Mouse (Mus musculus): ENCODE measurements around the gene Rgs6.
A peak's percentile ranks its signal among the peaks of the same experiment; 100 is the strongest.

The Rgs6 gene

DNA sequence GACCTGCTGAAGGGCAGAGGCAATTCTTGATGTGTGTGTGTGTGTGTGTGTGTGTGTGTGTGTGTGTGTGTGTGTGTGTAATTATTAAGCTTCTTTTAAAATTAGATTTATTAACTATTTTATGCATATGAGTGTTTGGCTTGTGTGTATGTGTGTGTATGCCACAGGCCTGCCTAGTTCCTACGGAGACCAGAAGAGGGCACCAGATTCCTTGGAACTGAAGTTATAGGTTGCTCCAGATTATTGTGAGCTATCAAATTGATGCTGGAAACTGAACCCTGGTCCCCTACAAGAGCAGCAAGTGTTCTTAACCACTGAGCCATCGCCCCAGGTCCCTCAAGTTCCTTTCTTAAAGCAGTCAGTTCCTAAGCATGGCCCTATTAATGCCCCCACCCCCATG is 511.8 kb downstream of the Rgs6 start:
- DNase-seq: no peak

DNA sequence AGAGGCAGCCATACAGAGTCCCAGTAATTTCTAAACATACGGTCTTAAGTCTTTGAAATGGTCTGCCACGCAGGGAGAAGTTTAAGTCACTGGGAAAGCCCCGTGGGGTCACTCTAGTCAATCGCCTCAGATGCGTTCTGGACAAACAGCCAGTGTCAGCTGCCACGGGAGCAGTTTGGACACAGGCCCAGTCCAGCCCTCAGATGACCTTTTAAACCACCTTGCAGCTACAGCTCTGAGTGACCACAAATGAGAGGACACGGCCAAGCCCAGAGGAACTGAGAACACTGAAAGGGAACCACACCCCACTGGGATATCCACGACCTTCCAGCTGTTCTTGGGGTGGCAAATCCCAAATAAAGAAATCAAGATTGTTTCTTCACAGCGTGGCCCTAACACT is 512.3 kb downstream of the Rgs6 start:
- DNase-seq: no peak

DNA sequence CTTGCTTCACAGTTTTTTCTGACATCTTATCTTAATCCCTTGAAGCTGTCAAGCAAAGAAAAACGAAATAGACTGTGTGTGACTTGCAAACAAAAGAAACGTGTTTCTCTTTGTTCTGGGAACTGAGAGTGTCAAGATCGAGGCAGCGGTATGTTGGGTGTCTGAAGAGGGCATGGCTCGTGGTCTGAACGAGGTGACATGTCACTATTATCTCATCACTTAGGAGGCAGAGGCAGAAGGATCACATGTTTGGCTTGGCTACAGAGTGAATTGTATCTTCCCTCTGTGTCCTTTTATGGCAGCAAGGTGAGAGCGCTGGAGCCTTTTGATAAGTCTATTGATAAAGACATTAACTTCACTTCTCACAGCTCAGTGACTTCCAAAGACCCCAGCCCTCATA is 512.8 kb downstream of the Rgs6 start:
- DNase-seq: no peak

DNA sequence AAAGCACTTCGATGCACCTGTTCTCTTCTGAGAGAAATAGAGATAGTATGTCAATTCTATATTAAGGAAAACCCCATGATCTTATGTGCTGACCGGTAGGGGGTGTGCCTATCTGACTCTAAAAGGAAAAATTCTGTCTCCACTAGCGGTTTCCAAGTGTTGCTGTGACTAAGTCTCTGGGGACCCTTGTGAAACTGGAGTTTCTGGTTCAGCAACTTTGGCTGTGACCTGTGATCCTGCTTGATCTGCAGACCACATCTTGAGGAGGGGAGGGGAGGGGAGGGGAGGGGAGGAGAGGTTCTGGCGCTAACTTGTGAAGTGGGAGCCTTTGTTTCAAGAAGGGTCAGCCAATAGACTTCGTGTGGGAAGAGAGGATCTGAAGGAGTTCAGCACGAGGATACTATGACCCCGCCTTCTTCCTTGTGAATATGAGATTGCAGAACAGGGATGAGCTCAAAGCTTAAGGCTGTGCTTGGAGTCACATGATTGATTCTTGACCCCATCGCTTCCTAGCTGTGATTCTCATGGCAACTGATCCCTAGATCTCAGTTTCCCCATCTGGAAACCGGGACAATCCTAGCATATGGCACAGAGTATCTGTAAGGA is 517.5 kb downstream of the Rgs6 start:
- DNase-seq: no peak

GRCm38 (mm10) chr12:83106120-83106517 is 518.0 kb downstream of the Rgs6 start:
- no peak for DNase-seq

- no peak for DNase-seq
Observed at GRCm38 (mm10) chr12:83109486-83109885, 521.4 kb downstream of the Rgs6 start.

DNA sequence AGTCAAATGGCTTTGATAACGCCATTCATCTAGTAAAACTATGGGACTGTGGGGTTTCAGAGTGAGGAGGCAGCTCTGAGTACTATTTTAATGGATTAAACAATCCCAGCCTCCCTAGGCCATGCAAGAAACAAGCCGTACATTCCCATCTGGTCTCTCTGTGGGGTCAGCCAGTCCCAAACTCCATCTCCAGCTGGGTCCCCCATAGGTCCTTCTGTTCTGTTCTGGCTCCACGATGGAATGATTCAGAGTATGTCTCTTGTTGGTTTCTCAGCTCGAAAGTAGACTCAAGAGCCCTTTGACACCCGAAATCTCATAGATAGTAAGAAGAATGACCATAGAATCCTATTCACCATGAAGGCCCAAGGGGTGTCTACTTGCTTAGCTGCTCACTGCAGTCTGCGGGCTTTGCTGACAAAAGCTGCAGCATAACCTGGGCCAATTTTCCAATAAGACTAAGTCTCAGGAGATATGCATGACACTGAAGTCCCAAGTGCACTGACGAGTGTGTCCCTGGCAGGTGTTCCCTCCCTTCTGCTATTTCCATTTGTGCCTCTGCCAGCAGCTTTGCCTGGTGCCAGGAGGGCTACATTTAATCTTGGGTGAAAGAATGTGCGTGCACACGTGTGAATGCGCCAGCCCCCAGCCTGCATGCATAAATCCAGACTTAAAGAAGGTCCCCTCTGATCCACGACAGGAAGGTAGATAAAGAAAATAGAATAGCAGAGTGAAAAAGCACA is 522.0 kb downstream of the Rgs6 start:
- DNase-seq: no peak

DNA sequence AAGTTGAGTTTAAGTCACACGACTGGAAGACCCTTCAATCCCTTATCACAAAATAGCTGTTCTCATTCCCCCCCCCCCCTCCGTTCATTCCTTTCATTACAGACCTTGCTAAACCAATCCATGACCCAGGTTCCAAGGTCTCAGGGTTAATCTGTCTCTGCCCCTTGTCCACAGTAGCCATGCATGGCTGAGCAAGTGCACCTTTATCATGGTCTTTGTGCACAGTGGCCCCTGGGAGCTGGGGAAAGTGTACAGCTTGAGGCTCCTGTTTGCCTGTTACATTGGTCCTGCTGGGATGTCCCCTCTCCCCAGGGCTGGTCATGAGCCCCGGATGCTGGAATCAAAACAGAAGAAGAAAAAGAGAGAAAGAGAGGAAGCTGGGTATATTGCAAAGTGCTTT is 522.6 kb downstream of the Rgs6 start:
- no peak for DNase-seq

DNA sequence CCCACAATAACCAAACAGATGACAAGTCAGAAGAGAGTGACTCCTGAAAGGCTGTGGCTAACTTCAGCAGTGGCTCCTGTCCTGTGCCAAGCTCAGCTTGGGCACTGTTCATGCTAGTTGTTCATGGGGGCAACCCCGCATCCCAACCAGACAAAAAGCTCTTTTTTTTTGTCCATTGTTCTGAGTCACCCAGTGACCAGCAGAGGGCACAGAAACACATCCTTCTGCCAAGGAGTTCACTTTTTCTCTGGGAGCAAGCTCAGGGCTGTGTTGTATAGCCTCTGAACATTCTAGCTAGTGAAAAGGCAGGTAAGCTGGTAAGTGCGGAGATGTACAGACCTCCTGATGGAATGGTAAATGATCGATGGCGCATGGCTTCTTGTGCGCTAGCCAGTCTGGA is 524.2 kb downstream of the Rgs6 start:
- DNase-seq: no peak

GRCm38 (mm10) chr12:83112901-83113628 is 525.0 kb downstream of the Rgs6 start:
- DNase-seq: no peak

GRCm38 (mm10) chr12:83113971-83114370 is 525.9 kb downstream of the Rgs6 start:
- no peak for DNase-seq

DNA sequence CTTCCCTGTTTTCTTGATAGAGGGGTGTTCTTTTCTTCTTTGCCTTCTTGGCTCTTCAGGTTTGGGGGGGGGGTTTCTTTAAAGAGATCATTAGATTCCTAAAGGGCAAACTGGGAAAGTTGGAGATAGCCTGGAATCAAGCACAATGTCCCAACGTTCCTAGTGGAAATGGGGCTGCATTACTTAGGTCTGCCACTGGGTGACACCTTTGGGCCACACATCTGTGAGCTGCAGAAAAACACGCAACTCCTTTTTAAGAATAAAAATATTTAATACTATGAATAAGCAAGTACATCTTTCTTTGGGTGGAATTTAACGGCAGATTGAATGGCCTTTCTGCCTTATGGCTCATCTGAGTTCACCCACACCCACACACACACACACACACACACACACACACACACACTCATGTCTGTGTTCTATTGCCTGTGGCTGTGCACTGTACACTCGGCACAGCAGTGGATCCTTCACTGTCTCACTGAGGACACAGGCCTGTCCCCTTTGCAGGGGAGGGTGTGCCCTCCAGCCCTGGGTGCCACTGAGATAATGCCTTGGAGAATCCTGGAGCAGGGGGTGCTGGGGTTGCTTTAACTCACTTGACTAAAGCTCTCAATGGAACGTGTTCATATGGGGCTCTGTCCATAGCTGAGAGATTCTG is 526.4 kb downstream of the Rgs6 start:
- DNase-seq: peak; percentile 24

- DNase-seq: no peak
Observed at GRCm38 (mm10) chr12:83124111-83124510, 536.0 kb downstream of the Rgs6 start.

GRCm38 (mm10) chr12:83125284-83125683 is 537.2 kb downstream of the Rgs6 start:
- no peak for DNase-seq

DNA sequence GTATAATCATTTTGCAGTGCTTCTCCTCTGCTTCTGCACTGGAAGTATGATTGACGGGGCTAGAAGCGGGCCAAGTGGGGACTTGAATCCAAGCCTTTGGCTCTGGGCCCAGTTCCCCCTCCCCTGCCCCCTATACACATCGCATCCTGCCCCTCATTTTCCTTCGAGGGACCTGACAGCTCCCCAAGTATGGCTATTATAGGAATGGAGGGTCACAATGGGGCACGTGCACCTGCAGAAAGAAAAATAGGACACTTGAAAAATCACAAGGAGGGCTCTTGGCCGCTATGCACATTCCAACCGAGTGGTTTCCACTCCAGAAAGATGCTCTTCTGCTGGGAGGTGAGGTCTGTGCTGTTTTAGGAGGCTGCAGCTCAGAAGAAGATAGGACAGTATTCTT is 538.8 kb downstream of the Rgs6 start:
- no peak for DNase-seq

- DNase-seq: no peak
Observed at GRCm38 (mm10) chr12:83127955-83128354, 539.9 kb downstream of the Rgs6 start.

DNA sequence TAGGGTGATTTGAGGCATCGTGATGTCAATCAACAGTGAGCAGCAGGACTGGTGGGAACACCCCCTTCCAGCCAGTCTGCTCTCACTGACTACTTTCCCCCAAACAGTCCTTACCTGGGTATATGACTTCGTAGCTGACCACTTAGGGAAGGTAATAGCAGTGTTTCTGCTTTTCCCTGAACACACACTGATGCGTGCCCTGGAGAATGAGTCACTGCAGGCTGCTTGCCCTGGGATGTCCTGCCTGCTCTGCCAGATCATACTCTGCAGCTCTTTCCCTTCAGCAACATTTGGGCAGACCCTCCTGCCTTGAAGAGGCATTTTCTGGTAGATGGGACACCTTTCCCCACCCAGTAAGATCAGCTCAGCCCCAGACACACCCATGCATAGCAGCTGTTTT is 540.5 kb downstream of the Rgs6 start:
- DNase-seq: no peak

- DNase-seq: no peak
Observed at GRCm38 (mm10) chr12:83131405-83131804, 543.3 kb downstream of the Rgs6 start.

DNA sequence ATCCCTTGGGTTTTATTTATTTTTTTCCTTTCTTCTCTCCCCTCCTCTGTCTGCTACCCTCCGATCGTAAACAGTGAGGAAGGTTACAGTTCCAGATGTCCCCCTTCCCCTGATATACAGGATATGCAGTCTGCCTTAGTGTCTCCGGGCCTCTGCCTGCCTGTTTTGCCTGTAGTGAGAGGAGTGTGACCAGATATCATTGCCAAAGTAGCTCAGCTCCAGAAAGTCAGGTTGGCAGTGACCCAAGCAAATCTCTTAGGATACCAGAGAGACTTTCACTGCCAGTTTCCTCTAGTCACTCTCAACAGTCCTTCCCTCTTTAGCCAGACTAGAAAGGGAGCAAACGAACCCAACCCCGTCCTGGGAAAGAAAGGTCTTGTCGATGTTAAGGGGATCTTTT is 545.7 kb downstream of the Rgs6 start:
- DNase-seq: no peak

DNA sequence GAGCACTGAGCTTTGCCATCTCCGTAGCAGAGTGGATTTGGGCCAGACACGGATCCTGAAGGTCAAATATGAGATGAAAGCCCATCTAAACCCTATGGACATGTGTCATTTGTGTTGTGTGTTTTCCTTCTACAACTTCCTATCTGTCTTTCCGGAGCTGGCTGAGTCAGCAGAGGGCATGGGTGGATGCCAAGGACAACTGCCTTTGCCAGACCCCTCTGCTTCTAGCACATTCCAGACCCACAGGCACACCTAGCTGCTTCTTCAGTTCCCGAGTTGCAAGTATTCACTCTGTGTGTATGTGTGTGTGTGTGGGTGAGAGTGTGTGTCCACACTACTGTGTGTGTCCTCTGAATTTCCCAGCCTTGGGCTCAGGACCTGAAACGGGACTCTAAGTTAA is 547.9 kb downstream of the Rgs6 start:
- DNase-seq: no peak

DNA sequence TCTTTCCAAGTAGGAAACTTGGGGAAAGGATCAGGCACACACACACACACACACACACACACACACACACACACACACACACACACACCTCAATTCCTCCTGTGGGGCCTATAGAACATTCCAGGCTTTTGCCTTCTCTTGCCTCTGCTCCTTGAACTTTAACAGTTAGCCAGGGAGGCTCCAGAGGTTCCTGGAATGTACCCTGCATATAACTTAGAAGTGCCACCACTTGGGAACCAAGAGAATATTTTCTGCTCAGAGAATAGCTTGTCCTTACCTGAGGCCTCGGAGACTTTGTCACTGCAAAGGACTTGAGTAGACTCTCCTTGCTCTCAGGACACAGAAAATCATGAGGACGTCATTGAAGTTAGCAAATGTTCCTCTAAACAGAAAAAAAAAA is 548.4 kb downstream of the Rgs6 start:
- no peak for DNase-seq

DNA sequence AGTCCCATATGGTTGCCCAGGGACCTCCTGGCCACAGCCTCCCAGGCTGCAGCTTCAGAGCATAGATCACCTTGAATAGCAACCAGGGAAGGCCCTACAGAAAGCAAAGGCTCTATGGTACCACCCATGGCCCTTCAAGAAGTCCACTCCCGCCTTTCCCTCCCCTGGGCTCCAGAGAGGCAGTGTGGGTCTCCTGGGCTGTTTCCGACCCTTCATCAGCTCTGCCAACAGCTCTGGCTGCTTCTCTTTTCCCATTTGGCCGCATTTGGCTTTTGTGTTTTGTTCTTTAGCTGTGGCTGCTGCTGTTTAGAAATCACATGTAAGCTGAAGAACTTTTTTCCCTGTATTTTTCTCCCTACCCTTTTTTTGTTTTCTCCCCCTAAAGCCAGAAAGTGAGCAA is 548.9 kb downstream of the Rgs6 start:
- DNase-seq: no peak

GRCm38 (mm10) chr12:83141164-83141563 is 553.1 kb downstream of the Rgs6 start:
- no peak for DNase-seq

DNA sequence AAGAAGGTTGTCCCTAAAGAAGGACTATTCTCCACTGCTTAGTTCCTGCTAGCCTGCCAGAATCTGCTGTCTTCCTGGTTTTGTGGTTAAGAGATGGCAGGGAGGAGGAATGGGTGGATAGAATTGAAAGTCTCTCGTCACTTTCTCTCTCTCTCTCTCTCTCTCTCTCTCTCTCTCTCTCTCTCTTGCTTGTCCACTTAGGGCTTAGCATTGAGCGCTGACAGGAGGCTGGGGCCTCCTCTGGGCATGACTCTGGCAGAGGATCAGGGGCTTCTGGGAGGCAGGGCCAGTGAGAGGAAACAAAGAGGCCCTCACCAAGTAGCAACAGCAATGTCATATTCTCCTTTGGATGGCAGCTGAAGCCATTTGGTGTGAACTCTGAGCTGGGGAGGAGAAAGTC is 554.4 kb downstream of the Rgs6 start:
- no peak for DNase-seq

Data from thymus, postnatal 25 days (tissue).